Comparison of ENCODE assay signal across 9 mouse cellular contexts in the genomic region with DNA sequence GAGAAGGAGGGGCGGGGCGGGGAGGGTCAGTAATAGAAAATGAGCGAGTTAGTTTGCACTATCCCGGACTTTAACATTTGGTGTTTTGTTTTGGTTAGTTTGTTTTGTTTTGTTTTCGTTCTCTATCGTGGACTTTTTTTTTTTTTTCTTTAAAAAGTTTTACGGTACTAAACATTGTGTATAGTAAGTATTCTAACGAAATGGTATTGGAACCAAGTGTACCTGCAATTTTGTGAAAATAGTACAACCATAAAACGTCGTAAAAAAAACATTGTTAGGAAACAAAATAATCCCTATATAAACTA. TPM values are rescaled to one million over a fixed set of nuclear protein-coding genes. Genes with fewer than 3 reads are reported as not detected.
DNase-seq lines count a peak whose midpoint lies in the region; ATAC-seq and TF ChIP-seq lines count a peak whose summit lies in the region.
"Had no signal": no experiment of that assay in that cellular context is flagged by ENCODE, and none has a peak within 500 bp of the region (broad histone marks: within the 10 kb centered on the region; RNA-seq: fewer than 3 reads in every experiment).

A gene (minus strand): TSS at position 6 of the 305 bp plus-strand sequence.

- H3K4me2 ChIP-seq in kidney, postnatal 0 days (ENCODE audit: low read length): peak within 1 kb of the TSS; percentile 65
- H3K4me2 ChIP-seq in forebrain, embryonic 12.5 days: peak within 1 kb of the TSS; percentile 56
- peak within 1 kb of the TSS; percentile 66 for H3K4me2 ChIP-seq in hindbrain, embryonic 16.5 days (ENCODE audit: low read length)
- peak within 1 kb of the TSS; percentile 57 for H3K4me2 ChIP-seq in myocyte (ENCODE audit: low read depth)

- H3K79me2 ChIP-seq in myocyte (ENCODE audit: control insufficient read depth, insufficient read depth): no peaks in the 10 kb centered on the region

- peak within 1 kb of the TSS; percentile 42; the same call in 1 of the 2 replicates for H3K9ac ChIP-seq in kidney, postnatal 0 days (ENCODE audit: low read depth, low read length)
- peak within 1 kb of the TSS; percentile 47; the same call in 1 of the 2 replicates for H3K9ac ChIP-seq in forebrain, embryonic 12.5 days
- peak within 1 kb of the TSS; percentile 8 for H3K9ac ChIP-seq in hindbrain, embryonic 16.5 days (ENCODE audit: low read depth, low read length)

- no peak for TF ChIP-seq POLR2A in myocyte (IDR thresholded peaks at IDR 0.05; ENCODE audit: insufficient read length, low read depth)

- H3K27me3 ChIP-seq in kidney, postnatal 0 days (ENCODE audit: insufficient read depth, low read length): no peaks in the 10 kb centered on the region
- no peaks in the 10 kb centered on the region for H3K27me3 ChIP-seq in forebrain, embryonic 12.5 days
- no peaks in the 10 kb centered on the region for H3K27me3 ChIP-seq in hindbrain, embryonic 16.5 days (replicated peaks; ENCODE audit: control insufficient read depth, insufficient read depth, low read length)
- H3K27me3 ChIP-seq in myocyte (ENCODE audit: control insufficient read depth, insufficient read depth, insufficient read length): no peaks in the 10 kb centered on the region

- H3ac ChIP-seq in myocyte (ENCODE audit: control insufficient read depth, insufficient read length): no peak within 1 kb of the TSS

- ATAC-seq in kidney, postnatal 0 days (replicated peaks; ENCODE audit: low FRiP score, low read depth): no peak
- 0 out of 2 replicates have a peak, but pooled peaks have one; percentile 3 for ATAC-seq in forebrain, embryonic 12.5 days (ENCODE audit: low FRiP score)
- no peak for ATAC-seq in hindbrain, embryonic 16.5 days

- 8% methylated on average over 10 of the region's 10 CpGs for WGBS in kidney, postnatal 0 days
- WGBS in forebrain, embryonic 12.5 days: 17% methylated on average over 10 of the region's 10 CpGs
- 14% methylated on average over 10 of the region's 10 CpGs for WGBS in hindbrain, embryonic 16.5 days

- no peaks in the 10 kb centered on the region for H3K9me3 ChIP-seq in kidney, postnatal 0 days (replicated peaks; ENCODE audit: low read length)
- H3K9me3 ChIP-seq in forebrain, embryonic 12.5 days: no peaks in the 10 kb centered on the region
- H3K9me3 ChIP-seq in hindbrain, embryonic 16.5 days (ENCODE audit: control insufficient read depth, low read length): no peaks in the 10 kb centered on the region

- no peak for DNase-seq in kidney, postnatal 0 days (ENCODE audit: low spot score)
- DNase-seq in kidney, postnatal 4 days: no peak
- DNase-seq in adrenal gland, postnatal 25 days: no peak
- DNase-seq in right cerebral cortex, adult 18-20 months: no peak
- DNase-seq in urinary bladder, postnatal 14 days (ENCODE audit: low spot score): no peak

- no peak for TF ChIP-seq CTCF in kidney, postnatal 0 days (IDR thresholded peaks at IDR 0.05; ENCODE audit: low read depth)

- no peaks in the 10 kb centered on the region for H3K36me3 ChIP-seq in kidney, postnatal 0 days (ENCODE audit: insufficient read depth, low read length)
- H3K36me3 ChIP-seq in forebrain, embryonic 12.5 days (replicated peaks): no peaks in the 10 kb centered on the region
- no peaks in the 10 kb centered on the region for H3K36me3 ChIP-seq in hindbrain, embryonic 16.5 days (ENCODE audit: control insufficient read depth, insufficient read depth, low read length)
- H3K36me3 ChIP-seq in myocyte (ENCODE audit: control insufficient read depth, insufficient read depth): no peaks in the 10 kb centered on the region

- peak within 1 kb of the TSS; percentile 45 for H3K4me3 ChIP-seq in kidney, postnatal 0 days (replicated peaks; ENCODE audit: low read depth, low read length)
- peak within 1 kb of the TSS; percentile 39 for H3K4me3 ChIP-seq in forebrain, embryonic 12.5 days (replicated peaks)
- H3K4me3 ChIP-seq in hindbrain, embryonic 16.5 days (ENCODE audit: low read length): peak within 1 kb of the TSS; percentile 37
- no peak within 1 kb of the TSS for H3K4me3 ChIP-seq in myocyte

- no peaks in the 10 kb centered on the region for H3K4me1 ChIP-seq in kidney, postnatal 0 days (replicated peaks; ENCODE audit: insufficient read depth, low read length)
- H3K4me1 ChIP-seq in forebrain, embryonic 12.5 days: no peaks in the 10 kb centered on the region; the same call in 1 of the 2 replicates
- H3K4me1 ChIP-seq in hindbrain, embryonic 16.5 days (ENCODE audit: control insufficient read depth, insufficient read depth, low read depth, low read length): no peaks in the 10 kb centered on the region

- H3K27ac ChIP-seq in kidney, postnatal 0 days: no peak within 1 kb of the TSS
- H3K27ac ChIP-seq in forebrain, embryonic 12.5 days: no peak within 1 kb of the TSS
- no peak within 1 kb of the TSS for H3K27ac ChIP-seq in hindbrain, embryonic 16.5 days (ENCODE audit: low read depth, low read length)

TF ChIP-seq in myocyte, 11 proteins besides CTCF, POLR2A, EP300 and RAD21:
- TF ChIP-seq MYOG (IDR thresholded peaks at IDR 0.05; ENCODE audit: control insufficient read depth in 1 of 3, insufficient read depth in 1 of 3, insufficient read length in 2 of 3, low read depth in 2 of 3) (no peak), TCF3 (IDR thresholded peaks at IDR 0.05; ENCODE audit: insufficient read length, low read depth) (no peak), CEBPB (IDR thresholded peaks at IDR 0.05; ENCODE audit: insufficient read depth, poor library complexity, severe bottlenecking) (no peak), USF1 (IDR thresholded peaks at IDR 0.05; ENCODE audit: low read depth) (no peak), SRF (IDR thresholded peaks at IDR 0.05; ENCODE audit: control insufficient read depth, insufficient read length, low read depth) (no peak), POLR2AphosphoS2 (IDR thresholded peaks at IDR 0.05; ENCODE audit: insufficient read length, low read depth) (no peak)

RNA-seq across cellular contexts. Expression of the gene that starts here (rescaled TPM):
- polyA plus RNA-seq in kidney, postnatal 0 days (2015; fragmentation: Nextera tagmentation; extraction: Ambion mirVana): 1.5 and 2.0 TPM in 2 replicates
- polyA plus RNA-seq in forebrain, embryonic 12.5 days (2016; fragmentation: Nextera tagmentation; extraction: Ambion mirVana): 2.1 and 2.3 TPM in 2 replicates
- polyA plus RNA-seq in hindbrain, embryonic 16.5 days (2015; fragmentation: Nextera tagmentation; extraction: Ambion mirVana): 1.9 and 2.4 TPM in 2 replicates
- polyA plus RNA-seq in myocyte (2012; fragmentation: generic; extraction: Trizol): 0.01 TPM
- 4.9 and 7.3 TPM in 2 replicates for total RNA-seq in adrenal gland, postnatal 25 days (2021)
- total RNA-seq: MEL had no signal
